Mouse (Mus musculus) ES-Bruce4 (cell line): ENCODE measurements at regions not wholly inside any gene's neighbourhood (a gene's known extent, or its start where the extent isn't known, plus 50 kb on each side); places are given as distances from the start of the nearest gene placed in this dataset.

ENCODE experiments used
- CTCF ChIP-seq: IDR thresholded peaks from one replicate; pipeline ENCODE4 v1.8.1; 2011; ENCODE audit warnings: low read depth, low read length
- EP300 ChIP-seq: IDR thresholded peaks from 2 replicates; pipeline ENCODE4 v1.6.1; 2011; ENCODE audit warnings: low read depth, low read length; ENCODE audit not compliant: insufficient read depth
- POLR2A ChIP-seq: IDR thresholded peaks from one replicate; pipeline ENCODE4 v1.8.1; 2011; ENCODE audit warnings: low read length; ENCODE audit not compliant: insufficient read depth

- no peak for TF ChIP-seq POLR2A
- no peak for TF ChIP-seq CTCF
- TF ChIP-seq EP300 = no peak
These were observed 247.0 kb downstream of the Ets1 start for GRCm38 (mm10) chr9:32882819-32883587.
